Mouse (Mus musculus) T-helper 17 cell (primary cell): ENCODE measurements at regions not wholly inside any gene's neighbourhood (a gene's known extent, or its start where the extent isn't known, plus 50 kb on each side); places are given as distances from the start of the nearest gene placed in this dataset.

Experiments
- in situ Hi-C, 2 experiments: fragments of 300-600 bp; cut with MboI, MseI; formaldehyde crosslinking; loops; 1 replicate in 1 of 2; 2 replicates in 1 of 2; pipeline ENCODE4 v1.15.1; 2025; ENCODE audit warnings: high pct_unique_total_duplicates in 2 of 2

- in situ Hi-C loops, result no loop called here
Measured at GRCm38 (mm10) chr6:59968701-59969100, 542.6 kb upstream of the Gprin3 start.

GRCm38 (mm10) chr6:59968222-59968621, 542.1 kb upstream of the Gprin3 start:
- in situ Hi-C loops, result no loop called here

GRCm38 (mm10) chr6:59935046-59935445, 509.0 kb upstream of the Gprin3 start:
- in situ Hi-C loops, result loop anchor here in 1 of 2 experiments (10.0 kb wide), 1 partner anchor 1150 kb away; no protein-coding TSS in a partner anchor

- in situ Hi-C loops, result loop anchor here in 1 of 2 experiments (25.0 kb wide), 1 partner anchor 812 kb away; no protein-coding TSS in a partner anchor
Measured at GRCm38 (mm10) chr6:59899808-59900207, 473.7 kb upstream of the Gprin3 start.
